20 mouse cellular contexts compared by ENCODE assay signal in genomic region chr5:85155213-85155612, GRCm38 (mm10).
"Had no signal": no experiment of that assay in that cellular context is flagged by ENCODE, and none has a peak within 500 bp of the region (broad histone marks: within the 10 kb centered on the region; RNA-seq: fewer than 3 reads in every experiment).

No protein-coding gene starts in this region.

- H3K4me3 ChIP-seq: midbrain, embryonic 10.5 days; midbrain, embryonic 12.5 days; myocyte; neural tube, embryonic 13.5 days; neural tube, embryonic 15.5 days; stomach, embryonic 15.5 days had no signal

- H3K27me3 ChIP-seq: midbrain, embryonic 12.5 days; neural tube, embryonic 13.5 days; neural tube, embryonic 15.5 days; stomach, embryonic 15.5 days had no signal

- H3K4me2 ChIP-seq: lung, embryonic 14.5 days; midbrain, embryonic 12.5 days; neural tube, embryonic 13.5 days; neural tube, embryonic 15.5 days; stomach, embryonic 15.5 days had no signal

- H3K27ac ChIP-seq: macrophage; midbrain, embryonic 10.5 days; midbrain, embryonic 12.5 days; neural tube, embryonic 13.5 days; neural tube, embryonic 15.5 days; stomach, embryonic 15.5 days; stomach, postnatal 0 days had no signal

- H3K9ac ChIP-seq: lung, embryonic 14.5 days; midbrain, embryonic 12.5 days; neural tube, embryonic 13.5 days; neural tube, embryonic 15.5 days; stomach, embryonic 15.5 days had no signal

- H3K9me3 ChIP-seq: midbrain, embryonic 10.5 days; midbrain, embryonic 12.5 days; neural tube, embryonic 13.5 days; neural tube, embryonic 15.5 days; stomach, embryonic 15.5 days had no signal

- ATAC-seq: midbrain, embryonic 16.5 days had no signal

- H3K4me1 ChIP-seq: midbrain, embryonic 10.5 days; midbrain, embryonic 12.5 days; neural tube, embryonic 13.5 days; neural tube, embryonic 15.5 days; stomach, embryonic 15.5 days had no signal

- DNase-seq: lung, adult 18-20 months; lung, embryonic 14.5 days; lung, postnatal 14 days; lung, postnatal 36 days; midbrain, embryonic 14.5 days; retina, postnatal 1 day; right cerebral cortex, adult 18-20 months; right cerebral cortex, postnatal 25 days; thymus, adult 2 months; thymus, postnatal 14 days; thymus, postnatal 36 days had no signal

- H3K36me3 ChIP-seq: midbrain, embryonic 10.5 days; midbrain, embryonic 12.5 days; neural tube, embryonic 13.5 days; neural tube, embryonic 15.5 days; stomach, embryonic 15.5 days had no signal
